Mouse (Mus musculus): ENCODE data around the gene Map2k1. TPM values are rescaled to one million over a fixed set of nuclear protein-coding genes. Genes with fewer than 3 reads are reported as not detected.
"Not testable (repeated sequence)": the region's sequence is repeated elsewhere in the genome, so short reads cannot be mapped to it uniquely, and the experiment has no call there.

Map2k1 gene
- polyA plus RNA-seq, 1 experiment from 2014 or later: 74.9 TPM

DNA sequence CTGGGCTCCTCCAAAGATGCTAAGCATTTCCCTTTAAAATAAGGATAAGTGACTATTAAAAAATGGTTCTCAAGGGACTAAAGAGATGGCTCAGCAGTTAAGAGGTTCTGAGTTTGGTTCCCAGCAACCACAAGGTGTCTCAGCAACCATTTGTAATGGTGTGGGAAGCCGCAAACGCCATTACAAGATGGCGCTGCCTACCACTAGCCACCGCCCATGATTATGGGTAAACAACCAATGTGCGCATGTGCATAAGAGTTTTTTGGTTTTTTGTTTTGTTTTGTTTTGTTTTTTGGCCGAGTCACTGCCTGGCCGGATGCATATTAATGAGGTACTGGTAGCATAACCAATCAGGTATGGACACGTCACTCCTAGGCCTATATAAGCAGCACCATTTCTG is 15.4 kb upstream of the Map2k1 start:
- 94% methylated on average over 8 of the region's 8 CpGs for WGBS
- not testable (repeated sequence) for DNase-seq (ENCODE audit: extremely low spot score, low spot score); H3K27me3 ChIP-seq (ENCODE audit: poor library complexity, severe bottlenecking); H3K36me3 ChIP-seq (replicated peaks); H3K9me3 ChIP-seq; H3K4me1 ChIP-seq; H3K27ac ChIP-seq; H3K4me3 ChIP-seq

GRCm38 (mm10) chr9:64268196-64268595 is 14.8 kb upstream of the Map2k1 start:
- WGBS: 91% methylated on average over 10 of the region's 10 CpGs
- no peaks in the 10 kb centered on the region for H3K9me3 ChIP-seq
- no peaks in the 10 kb centered on the region for H3K4me1 ChIP-seq
- no peak overlapping the region for H3K4me3 ChIP-seq
- no peaks in the 10 kb centered on the region for H3K36me3 ChIP-seq (replicated peaks)
- H3K27me3 ChIP-seq (ENCODE audit: poor library complexity, severe bottlenecking): no peaks in the 10 kb centered on the region
- H3K27ac ChIP-seq: no peak overlapping the region
- DNase-seq (ENCODE audit: extremely low spot score, low spot score): no peak

GRCm38 (mm10) chr9:64267231-64267630 is 13.8 kb upstream of the Map2k1 start:
- H3K36me3 ChIP-seq (replicated peaks): no peaks in the 10 kb centered on the region

GRCm38 (mm10) chr9:64264813-64265212 is 11.4 kb upstream of the Map2k1 start:
- H3K36me3 ChIP-seq (replicated peaks): no peaks in the 10 kb centered on the region
- no peaks in the 10 kb centered on the region for H3K4me1 ChIP-seq
- no peak for DNase-seq (ENCODE audit: extremely low spot score, low spot score)
- H3K27me3 ChIP-seq (ENCODE audit: poor library complexity, severe bottlenecking): no peaks in the 10 kb centered on the region
- 73% methylated on average over 1 of the region's 1 CpGs for WGBS
- no peak overlapping the region for H3K27ac ChIP-seq
- H3K9me3 ChIP-seq: no peaks in the 10 kb centered on the region
- H3K4me3 ChIP-seq: no peak overlapping the region

More at GRCm38 (mm10) chr9:64267231-64267630, 13.8 kb upstream of the Map2k1 start:
- Histone ChIP-seq H3K27ac (no peak overlapping the region), H3K9me3 (no peaks in the 10 kb centered on the region), H3K27me3 (ENCODE audit: poor library complexity, severe bottlenecking) (no peaks in the 10 kb centered on the region), H3K4me1 (no peaks in the 10 kb centered on the region), H3K4me3 (no peak overlapping the region)
- no peak for DNase-seq (ENCODE audit: extremely low spot score, low spot score)
- WGBS: 92% methylated on average over 1 of the region's 1 CpGs

GRCm38 (mm10) chr9:64261023-64261422 is 7.6 kb upstream of the Map2k1 start:
- no peak for DNase-seq (ENCODE audit: extremely low spot score, low spot score)
- Histone ChIP-seq H3K4me1 (no peaks in the 10 kb centered on the region), H3K27ac (no peak overlapping the region), H3K9me3 (no peaks in the 10 kb centered on the region), H3K36me3 (replicated peaks) (no peaks in the 10 kb centered on the region), H3K27me3 (ENCODE audit: poor library complexity, severe bottlenecking) (no peaks in the 10 kb centered on the region), H3K4me3 (no peak overlapping the region)
- WGBS: 89% methylated on average over 4 of the region's 4 CpGs

DNA sequence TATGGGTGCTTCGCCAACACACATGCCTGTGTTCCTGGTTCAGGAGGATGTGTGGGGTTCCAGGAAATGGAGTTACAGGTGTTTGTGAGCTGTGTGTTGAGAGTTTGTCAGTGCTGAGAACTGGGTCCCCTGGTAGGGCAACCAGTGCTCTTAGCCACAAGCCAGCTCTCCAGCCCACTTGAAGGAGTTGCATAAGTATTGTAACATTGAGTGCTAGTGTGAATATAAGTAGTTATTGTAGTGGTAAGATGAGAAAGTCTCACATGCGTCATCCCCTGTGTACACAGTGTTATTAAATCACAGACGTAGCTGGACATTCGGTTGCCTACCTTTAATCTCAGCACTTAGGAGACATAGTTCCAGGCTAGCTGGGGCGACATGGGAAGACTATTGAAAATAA is 6.5 kb upstream of the Map2k1 start:
- Histone ChIP-seq H3K4me1 (no peaks in the 10 kb centered on the region), H3K9me3 (no peaks in the 10 kb centered on the region), H3K4me3 (no peak overlapping the region), H3K27me3 (ENCODE audit: poor library complexity, severe bottlenecking) (no peaks in the 10 kb centered on the region), H3K27ac (no peak overlapping the region), H3K36me3 (replicated peaks) (no peaks in the 10 kb centered on the region)
- whole genome bisulfite sequencing: 90% methylated on average over 5 of the region's 5 CpGs
- DNase-seq (ENCODE audit: extremely low spot score, low spot score): no peak

- H3K36me3 ChIP-seq (replicated peaks): no peaks in the 10 kb centered on the region
- WGBS: 91% methylated on average over 3 of the region's 3 CpGs
Measured at GRCm38 (mm10) chr9:64256204-64256603, 2.8 kb upstream of the Map2k1 start.

DNA sequence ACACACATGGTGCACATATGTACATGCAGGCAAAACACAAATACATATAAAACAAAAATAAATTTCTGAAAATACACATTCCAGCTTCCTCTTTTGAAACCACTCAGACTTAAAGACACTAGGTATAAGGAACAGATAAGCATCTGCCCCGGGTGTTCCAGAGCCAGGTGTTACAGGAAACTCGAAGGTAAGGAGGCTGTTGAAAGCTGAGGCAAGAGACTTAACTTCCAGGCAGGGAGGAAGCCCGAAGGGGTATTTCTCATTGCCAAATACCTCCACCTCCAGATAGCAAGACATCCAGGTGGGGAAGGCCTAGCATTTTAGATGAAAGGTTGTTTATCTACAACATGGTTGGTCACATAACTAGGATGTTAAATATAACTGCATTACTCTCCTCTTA is 2.0 kb upstream of the Map2k1 start:
- Histone ChIP-seq H3K4me3 (no peak overlapping the region), H3K27ac (no peak overlapping the region), H3K4me1 (peaks cover 29% of the 10 kb centered on the region), H3K27me3 (ENCODE audit: poor library complexity, severe bottlenecking) (no peaks in the 10 kb centered on the region), H3K36me3 (replicated peaks) (no peaks in the 10 kb centered on the region), H3K9me3 (no peaks in the 10 kb centered on the region)
- 83% methylated on average over 3 of the region's 3 CpGs for WGBS
- DNase-seq (ENCODE audit: extremely low spot score, low spot score): no peak

More at GRCm38 (mm10) chr9:64256204-64256603, 2.8 kb upstream of the Map2k1 start:
- H3K27me3 ChIP-seq (ENCODE audit: poor library complexity, severe bottlenecking): no peaks in the 10 kb centered on the region
- no peak for DNase-seq (ENCODE audit: extremely low spot score, low spot score)
- H3K27ac ChIP-seq: no peak overlapping the region
- no peak overlapping the region for H3K4me3 ChIP-seq
- H3K4me1 ChIP-seq: peaks cover 21% of the 10 kb centered on the region
- H3K9me3 ChIP-seq: no peaks in the 10 kb centered on the region

GRCm38 (mm10) chr9:64252591-64253020 is 825 bp downstream of the Map2k1 start:
- H3K27me3 ChIP-seq (ENCODE audit: poor library complexity, severe bottlenecking): no peaks in the 10 kb centered on the region
- peak overlapping the region; percentile 92 for H3K4me3 ChIP-seq
- WGBS: 1% methylated on average over 16 of the region's 16 CpGs
- H3K27ac ChIP-seq: peak overlapping the region; percentile 94
- peak; percentile 30 for DNase-seq (ENCODE audit: extremely low spot score, low spot score)
- H3K9me3 ChIP-seq: no peaks in the 10 kb centered on the region
- peaks cover 11% of the 10 kb centered on the region for H3K36me3 ChIP-seq (replicated peaks)
- peaks cover 38% of the 10 kb centered on the region for H3K4me1 ChIP-seq

DNA sequence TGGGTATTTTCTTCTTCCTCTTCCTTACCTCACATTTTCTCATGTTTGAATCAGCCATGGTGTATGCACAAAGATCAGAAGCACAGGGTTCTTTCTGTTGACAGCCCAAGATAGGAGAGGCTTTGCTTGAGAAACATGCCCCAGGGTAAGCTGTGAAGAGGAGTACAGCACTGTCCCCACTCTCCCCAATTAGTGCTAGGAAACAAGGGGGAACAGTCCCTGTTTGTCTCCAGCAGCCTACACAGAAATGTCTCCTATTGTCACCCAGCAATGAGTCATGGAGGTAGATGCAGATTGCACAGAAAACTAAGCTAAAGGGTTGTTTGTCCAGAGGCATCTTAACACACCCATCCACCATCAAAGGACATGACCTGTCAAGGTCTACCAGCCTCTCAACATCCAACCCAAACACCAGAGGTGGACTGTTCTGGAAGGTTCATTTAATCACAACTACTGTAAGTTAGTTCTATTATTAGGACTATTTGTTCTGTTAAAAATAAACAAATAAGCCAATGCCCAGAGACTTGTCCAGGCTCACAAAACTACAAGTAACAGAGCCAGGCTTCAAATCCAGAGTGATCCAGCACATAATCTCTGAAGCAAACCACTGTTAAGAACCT is 3.2 kb downstream of the Map2k1 start:
- H3K4me3 ChIP-seq: no peak overlapping the region
- peaks cover 24% of the 10 kb centered on the region for H3K36me3 ChIP-seq (replicated peaks)
- DNase-seq (ENCODE audit: extremely low spot score, low spot score): no peak
- no peak overlapping the region for H3K27ac ChIP-seq
- H3K27me3 ChIP-seq (ENCODE audit: poor library complexity, severe bottlenecking): no peaks in the 10 kb centered on the region
- H3K9me3 ChIP-seq: no peaks in the 10 kb centered on the region
- H3K4me1 ChIP-seq: peaks cover 38% of the 10 kb centered on the region

GRCm38 (mm10) chr9:64249371-64249770 is 4.1 kb downstream of the Map2k1 start:
- Histone ChIP-seq H3K27ac (no peak overlapping the region), H3K4me1 (peaks cover 38% of the 10 kb centered on the region), H3K27me3 (ENCODE audit: poor library complexity, severe bottlenecking) (no peaks in the 10 kb centered on the region), H3K4me3 (no peak overlapping the region), H3K9me3 (no peaks in the 10 kb centered on the region), H3K36me3 (replicated peaks) (peaks cover 27% of the 10 kb centered on the region)
- WGBS: 88% methylated on average over 1 of the region's 1 CpGs
- no peak for DNase-seq (ENCODE audit: extremely low spot score, low spot score)

DNA sequence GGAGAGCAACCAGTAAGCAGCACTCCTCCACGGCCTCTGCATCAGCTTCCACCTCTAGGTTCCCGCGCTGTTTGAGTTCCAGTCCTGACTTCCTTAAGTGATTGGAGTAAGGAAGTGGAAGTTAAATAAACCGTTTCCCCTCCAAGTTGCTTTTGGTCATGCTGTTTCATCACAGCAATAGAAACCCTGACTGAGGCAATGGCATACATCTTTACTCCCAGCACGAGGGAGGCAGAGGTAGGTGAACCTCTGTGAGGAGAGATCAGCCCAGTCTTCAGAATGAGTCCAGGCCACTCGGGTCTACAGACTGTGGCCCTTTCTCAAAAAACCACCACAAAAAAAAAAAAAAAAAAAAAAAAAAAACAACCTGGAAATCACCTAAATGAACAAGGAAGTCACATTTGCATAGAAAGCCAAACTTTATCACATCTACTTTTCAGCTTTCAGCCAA is 11.0 kb downstream of the Map2k1 start:
- Histone ChIP-seq H3K36me3 (replicated peaks) (peaks cover 28% of the 10 kb centered on the region), H3K9me3 (no peaks in the 10 kb centered on the region), H3K27me3 (ENCODE audit: poor library complexity, severe bottlenecking) (no peaks in the 10 kb centered on the region), H3K27ac (0 out of 2 replicates have a peak overlapping the region, but pooled peaks have one; percentile 35), H3K4me3 (no peak overlapping the region), H3K4me1 (peaks cover 28% of the 10 kb centered on the region)
- 76% methylated on average over 6 of the region's 6 CpGs for WGBS
- DNase-seq (ENCODE audit: extremely low spot score, low spot score): no peak

- Histone ChIP-seq H3K27me3 (ENCODE audit: poor library complexity, severe bottlenecking) (no peaks in the 10 kb centered on the region), H3K4me3 (peak overlapping the region; percentile 18; the same call in 1 of the 2 replicates), H3K36me3 (replicated peaks) (peaks cover 23% of the 10 kb centered on the region), H3K4me1 (peaks cover 28% of the 10 kb centered on the region), H3K27ac (peak overlapping the region; percentile 56), H3K9me3 (no peaks in the 10 kb centered on the region)
- WGBS: 59% methylated on average over 8 of the region's 8 CpGs
- no peak for DNase-seq (ENCODE audit: extremely low spot score, low spot score)
Measured at GRCm38 (mm10) chr9:64240681-64241080, 12.8 kb downstream of the Map2k1 start.
